Mouse (Mus musculus) T-helper 1 cell (primary cell): ENCODE measurements at regions not wholly inside any gene's neighbourhood (a gene's known extent, or its start where the extent isn't known, plus 50 kb on each side); places are given as distances from the start of the nearest gene placed in this dataset.

Experiments
- in situ Hi-C: fragments of 300-600 bp; cut with MboI, MseI; formaldehyde crosslinking; loops from one replicate; pipeline ENCODE4 v1.15.1; 2025; ENCODE audit warnings: high pct_unique_total_duplicates

- in situ Hi-C loops: no loop called here
Measured at GRCm38 (mm10) chr3:151670628-151671027, 79.1 kb downstream of the Ifi44 start.

GRCm38 (mm10) chr3:151653298-151653697, 96.5 kb downstream of the Ifi44 start:
- in situ Hi-C loops: no loop called here

GRCm38 (mm10) chr3:151651524-151651923, 98.2 kb downstream of the Ifi44 start:
- in situ Hi-C loops: no loop called here

DNA sequence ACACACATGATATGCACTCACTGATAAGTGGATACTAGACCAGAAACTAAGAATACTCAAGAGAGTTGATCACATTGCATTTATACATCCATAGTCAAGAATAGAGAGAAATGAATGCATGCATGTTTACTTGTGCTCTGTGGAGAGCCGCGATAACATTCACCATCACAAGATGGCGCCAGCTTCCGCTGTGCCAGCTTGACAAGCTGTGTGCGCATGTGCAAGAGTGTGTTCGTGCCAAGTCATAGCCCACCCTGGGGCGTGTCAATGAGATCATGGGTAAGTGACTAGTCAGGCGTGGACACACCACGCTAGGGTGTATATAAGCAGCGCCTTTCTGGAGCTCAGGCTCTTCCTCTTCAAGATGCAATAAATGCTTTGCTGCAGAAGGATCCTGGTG, 102.1 kb downstream of the Ifi44 start:
- in situ Hi-C loops: no loop called here

DNA sequence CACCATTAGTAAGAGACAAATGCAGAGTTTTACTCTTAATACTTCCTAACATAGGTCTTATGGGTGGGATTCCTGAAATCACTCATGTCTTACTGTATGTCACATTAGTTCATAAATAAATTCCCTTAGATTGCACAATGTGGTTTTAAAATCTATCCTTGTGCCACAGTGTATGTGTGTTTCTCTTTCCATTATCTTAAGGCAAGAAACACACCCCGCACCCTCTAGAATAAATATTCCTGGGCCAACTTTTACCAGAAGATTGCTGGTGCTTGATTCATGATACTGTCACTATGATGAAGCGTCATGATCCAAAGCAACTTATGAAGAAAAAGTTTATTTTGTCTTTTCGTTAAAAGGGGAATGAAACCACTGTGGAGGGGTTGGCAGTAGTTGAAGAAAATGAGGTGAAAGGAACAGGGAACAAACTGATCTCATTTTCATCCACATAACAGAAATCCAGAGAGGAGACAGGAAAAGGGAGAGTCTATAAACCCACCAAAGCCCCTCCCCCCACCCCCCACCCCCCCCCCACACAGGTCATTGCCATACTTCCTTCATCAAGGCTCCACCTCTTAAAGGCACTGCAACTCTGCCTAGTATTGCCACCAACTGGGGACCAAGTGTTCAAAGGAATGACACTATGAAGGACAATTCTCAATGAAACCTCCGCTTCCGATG, 110.2 kb downstream of the Ifi44 start:
- in situ Hi-C loops: no loop called here

- in situ Hi-C loops: no loop called here
Measured at GRCm38 (mm10) chr3:151638326-151638725, 111.4 kb downstream of the Ifi44 start.

- in situ Hi-C loops: no loop called here
Measured at GRCm38 (mm10) chr3:151610954-151611353, 138.8 kb downstream of the Ifi44 start.

DNA sequence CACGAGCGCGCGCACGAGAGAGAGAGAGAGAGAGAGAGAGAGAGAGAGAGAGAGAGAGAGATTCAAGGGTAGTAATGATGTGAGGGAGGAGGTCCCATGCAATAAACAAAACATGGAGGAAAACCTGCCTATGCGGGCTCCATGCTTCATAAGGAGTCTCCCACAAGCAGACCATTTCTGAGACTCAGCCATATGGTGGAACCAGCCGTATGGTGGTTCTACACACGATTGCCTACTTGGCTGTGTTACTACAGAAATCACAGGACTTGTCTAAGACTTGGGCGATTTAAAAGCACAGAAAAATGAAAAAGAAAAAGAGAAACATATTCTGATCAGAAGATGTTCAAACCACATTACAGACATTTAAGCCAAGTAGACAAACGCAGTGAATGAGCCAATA, 142.1 kb downstream of the Ifi44 start:
- in situ Hi-C loops: loop anchor here (10.0 kb wide), 1 partner anchor 1553 kb away; no protein-coding TSS in a partner anchor

- in situ Hi-C loops: loop anchor here (10.0 kb wide), 1 partner anchor 1549 kb away; no protein-coding TSS in a partner anchor
Measured at GRCm38 (mm10) chr3:151603371-151603770, 146.4 kb downstream of the Ifi44 start.
